Mouse (Mus musculus): ENCODE data around the gene Bora. TPM values are rescaled to one million over a fixed set of nuclear protein-coding genes. Genes with fewer than 3 reads are reported as not detected.

Gene Bora
- polyA plus RNA-seq, 1 experiment from 2014 or later: 45.1 TPM

Other genes with a start within 250 kb of the Bora start
- 0.63 and 0.82 TPM in 2 replicates for gene Rpl36a-ps1, start 51.9 kb upstream of the Bora start, polyA plus RNA-seq (2015; fragmentation: Nextera tagmentation; extraction: Ambion mirVana)
- gene Mzt1, start 88 bp upstream of the Bora start, polyA plus RNA-seq (2015; fragmentation: Nextera tagmentation; extraction: Ambion mirVana): 64.7 and 70.1 TPM in 2 replicates
- 15.9 and 16.0 TPM in 2 replicates for gene Pibf1, start 53.2 kb downstream of the Bora start, polyA plus RNA-seq (2015; fragmentation: Nextera tagmentation; extraction: Ambion mirVana)
- gene Dis3, start 53.5 kb downstream of the Bora start, polyA plus RNA-seq (2015; fragmentation: Nextera tagmentation; extraction: Ambion mirVana): 24.7 and 29.8 TPM in 2 replicates

Measured in limb, embryonic 15.5 days (tissue).